Mouse (Mus musculus): ENCODE results near the gene Slc7a8. TPM values are rescaled to one million over a fixed set of nuclear protein-coding genes. Genes with fewer than 3 reads are reported as not detected.
"Not testable (repeated sequence)": the region's sequence is repeated elsewhere in the genome, so short reads cannot be mapped to it uniquely, and the experiment has no call there.

The Slc7a8 gene
- total RNA-seq, 2 experiments from 2014 or later = 3.1 to 3.3 TPM

DNA sequence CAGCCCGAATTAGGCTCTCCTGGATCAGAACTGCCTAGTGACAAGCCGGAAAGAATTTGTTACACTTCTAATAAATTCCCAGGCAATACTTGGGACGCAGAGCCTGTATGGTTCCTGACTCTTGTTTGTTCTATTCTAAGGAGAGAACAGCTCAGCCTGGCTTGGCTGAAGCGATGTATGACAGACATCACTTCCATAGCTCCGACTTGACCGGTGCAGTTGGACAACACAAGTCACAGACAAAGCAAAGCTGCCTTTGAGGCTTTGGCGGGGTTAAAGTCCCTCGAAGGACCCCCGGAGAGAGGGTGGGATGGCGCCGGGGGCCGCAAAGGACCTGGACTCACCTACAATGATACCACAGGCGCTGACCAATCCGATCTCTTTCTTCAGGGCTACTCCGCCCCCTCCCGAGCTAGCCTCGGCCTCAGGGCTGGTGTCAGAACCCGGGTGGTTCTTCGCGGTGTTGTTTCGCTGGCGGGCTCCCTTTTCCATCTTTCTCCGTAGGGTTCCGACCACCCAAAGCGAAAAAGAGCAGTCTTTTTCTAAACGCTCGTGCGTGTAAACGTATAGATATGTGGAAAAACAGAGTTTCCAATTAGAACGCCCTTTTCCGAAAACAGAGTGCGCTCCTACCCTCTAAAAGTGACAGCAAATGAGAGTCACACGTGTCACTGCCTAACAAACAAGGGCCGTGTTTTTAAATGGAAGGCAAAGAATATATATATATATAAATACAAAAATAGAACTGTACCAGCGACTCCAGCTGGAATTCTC lies 723 bp downstream of the Slc7a8 start:
- peak; percentile 68 to 76 for DNase-seq

DNA sequence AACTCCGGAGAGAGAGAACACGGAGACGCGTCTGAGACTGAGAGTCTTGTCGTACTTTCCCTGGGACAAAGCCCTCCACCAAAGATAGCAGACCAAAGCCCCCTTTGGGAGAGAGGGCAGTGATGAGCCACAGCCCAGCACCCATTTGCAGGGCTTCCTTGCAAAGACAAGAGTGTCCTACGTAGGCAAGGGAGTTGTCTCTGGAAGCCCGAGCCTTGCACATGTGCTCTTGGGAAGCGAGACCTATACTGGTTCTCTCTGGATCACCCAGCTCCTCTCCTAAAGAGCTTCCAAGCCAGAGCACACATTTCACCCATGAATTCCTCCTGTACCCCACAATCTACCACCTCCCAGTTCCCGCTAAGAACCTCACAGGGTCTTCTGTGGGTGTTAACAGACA lies 1.7 kb downstream of the Slc7a8 start:
- DNase-seq = no peak

DNA sequence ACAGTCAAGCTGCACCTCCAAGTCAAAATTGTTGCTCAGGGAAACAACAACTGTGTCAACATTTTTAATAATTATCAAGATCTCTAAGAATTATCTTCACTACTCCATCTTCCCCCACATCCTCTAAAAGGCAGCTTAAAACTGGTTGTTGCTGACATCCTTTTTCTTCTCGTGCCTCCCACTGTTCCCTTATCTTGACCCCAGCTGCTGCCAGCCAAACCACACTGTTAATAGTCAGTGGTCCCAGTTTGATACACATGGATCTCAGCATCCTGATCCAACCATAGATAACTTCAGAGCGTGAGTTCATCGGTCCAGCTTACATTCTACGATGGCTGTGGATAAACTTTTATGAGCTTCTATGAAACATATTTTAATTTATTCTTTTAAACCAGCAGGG lies 3.9 kb downstream of the Slc7a8 start:
- no peak for DNase-seq

DNA sequence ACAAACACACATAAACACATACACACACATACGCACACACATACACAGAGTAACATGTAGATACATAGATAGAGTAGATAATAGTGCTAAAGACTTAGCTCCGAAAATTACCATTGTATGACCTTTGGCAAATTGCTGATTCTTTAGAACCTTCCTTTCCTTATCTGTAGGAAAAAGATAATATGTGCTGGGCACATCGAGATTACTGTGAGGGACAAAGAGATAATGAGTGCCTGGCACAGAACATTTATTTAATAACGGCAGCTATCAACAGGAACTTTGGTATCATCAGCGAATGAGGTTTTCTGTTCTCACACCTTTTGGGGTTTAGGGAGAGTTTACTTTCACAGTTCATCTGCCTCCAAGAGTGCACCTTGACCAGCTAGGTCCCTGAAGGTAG lies 5.0 kb downstream of the Slc7a8 start:
- no peak for DNase-seq

DNA sequence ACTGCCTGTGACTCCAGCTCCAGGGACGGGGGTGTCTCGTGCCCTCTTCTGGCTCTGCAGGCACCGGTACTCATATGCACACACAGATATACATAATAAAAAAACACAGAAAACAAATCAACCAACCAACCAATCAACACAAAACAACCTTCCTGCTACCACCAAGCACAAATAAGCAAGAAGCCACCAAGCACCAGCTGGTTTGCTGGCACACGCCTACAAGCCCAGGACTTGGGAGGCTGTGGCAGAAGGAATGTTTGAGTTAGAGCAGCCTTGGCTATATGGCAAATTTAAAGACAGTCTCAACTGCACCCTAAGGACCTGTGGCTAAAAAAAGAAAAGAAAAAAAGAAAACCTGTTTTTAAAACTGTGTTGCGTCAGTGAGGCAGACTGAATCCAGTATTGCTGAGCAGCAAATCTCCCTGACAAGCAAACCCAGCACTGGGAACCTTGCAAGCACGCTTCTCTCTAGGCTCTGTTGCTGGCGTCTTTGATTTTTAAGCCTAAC lies 6.2 kb downstream of the Slc7a8 start:
- no peak for DNase-seq

DNA sequence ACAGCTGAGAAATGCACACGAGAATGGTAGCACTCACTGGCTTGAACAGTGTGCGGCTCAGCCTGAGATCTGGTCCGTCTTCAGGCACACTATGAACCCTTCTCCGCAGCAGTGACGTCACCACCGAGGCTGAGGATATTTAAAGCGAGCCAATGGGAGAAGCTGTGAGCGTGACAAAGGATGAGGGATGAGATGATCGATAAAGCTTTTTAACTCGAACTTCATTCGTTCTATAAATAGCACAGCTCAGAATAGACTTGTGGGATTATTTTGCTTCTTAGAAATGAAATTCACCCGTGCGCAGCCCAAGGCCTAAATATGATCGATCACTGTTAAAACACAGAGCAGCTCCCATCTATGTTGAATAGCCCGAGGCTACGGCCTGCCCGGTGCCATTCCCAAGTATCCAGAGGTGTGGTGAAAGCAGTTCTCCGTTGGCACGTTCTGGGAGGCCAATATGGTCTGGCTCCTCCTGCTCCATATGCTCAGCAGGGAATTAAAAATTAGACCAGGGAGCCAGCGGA lies 9.4 kb downstream of the Slc7a8 start:
- peak in 1 of 2 experiments; percentile 26 for DNase-seq

DNA sequence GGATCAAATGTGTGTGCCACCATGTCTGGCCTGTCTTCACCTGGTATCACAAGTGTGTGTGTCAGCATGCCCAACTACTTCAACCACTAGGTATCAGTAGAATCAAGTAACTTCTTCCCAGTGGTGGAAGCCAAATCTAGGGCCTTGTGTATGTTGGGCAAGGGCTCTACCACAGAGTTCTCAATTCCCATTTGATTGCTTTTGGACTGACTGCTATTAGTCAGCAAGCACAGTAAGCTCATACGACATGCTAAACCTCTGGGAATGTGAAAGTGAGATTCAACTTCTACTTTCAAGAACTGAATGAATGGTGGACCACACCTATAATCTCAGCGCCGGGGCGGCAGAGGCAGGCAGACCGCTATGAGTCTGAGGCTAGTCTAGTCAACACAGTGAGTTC lies 11.4 kb downstream of the Slc7a8 start:
- no peak for DNase-seq

DNA sequence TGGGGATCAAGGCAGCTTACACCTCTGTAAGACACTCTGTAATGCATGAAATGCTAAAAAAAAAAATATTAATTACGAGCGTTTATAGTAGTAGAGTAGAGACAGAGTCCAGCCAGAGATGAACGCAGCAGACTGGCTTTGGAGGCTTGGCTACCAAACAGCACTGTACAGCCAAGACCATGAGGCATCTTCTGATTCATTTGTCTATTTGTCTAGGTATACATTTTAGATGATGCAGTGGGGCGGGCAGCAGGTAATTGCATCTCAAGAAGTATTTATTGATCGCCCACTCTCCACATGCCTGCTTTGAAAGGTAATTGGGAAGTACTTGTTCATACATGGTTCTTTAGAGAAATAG lies 12.7 kb downstream of the Slc7a8 start:
- no peak for DNase-seq

DNA sequence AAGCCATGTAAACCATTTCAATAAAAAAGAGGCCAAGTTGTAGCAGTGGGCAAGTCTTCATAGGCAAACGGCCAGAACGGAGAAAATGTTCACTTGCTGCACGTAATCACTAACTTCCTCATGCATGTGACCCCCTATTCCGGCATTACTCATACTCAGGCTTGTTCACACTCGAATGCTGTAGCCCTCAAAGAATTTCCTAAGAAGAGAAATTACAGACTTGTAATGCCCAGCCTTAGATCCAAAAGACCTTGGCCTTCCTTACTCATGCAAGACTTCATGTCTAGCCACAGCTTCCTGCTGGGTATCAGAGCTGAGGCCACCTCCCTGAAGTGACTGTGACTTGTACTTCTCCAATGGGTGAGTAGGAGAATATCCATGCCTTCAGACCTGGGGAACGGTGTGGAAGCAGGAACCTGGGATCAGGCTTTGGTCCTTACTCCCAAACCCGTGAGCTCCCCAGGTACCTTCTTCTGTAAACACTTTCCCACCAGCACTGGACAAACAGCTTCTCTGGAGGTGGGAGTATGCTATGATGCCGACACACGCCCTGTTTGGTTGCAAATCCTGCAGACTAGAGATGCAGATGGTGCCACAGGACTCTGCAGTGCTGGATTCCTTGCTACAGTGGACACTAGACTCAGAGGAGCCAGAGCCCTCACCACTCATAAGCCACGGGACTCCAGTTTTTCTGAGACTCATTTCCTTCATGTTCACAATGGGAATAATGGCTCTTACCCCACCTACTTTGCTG lies 13.3 kb downstream of the Slc7a8 start:
- DNase-seq = peak in 1 of 2 experiments; percentile 12

DNA sequence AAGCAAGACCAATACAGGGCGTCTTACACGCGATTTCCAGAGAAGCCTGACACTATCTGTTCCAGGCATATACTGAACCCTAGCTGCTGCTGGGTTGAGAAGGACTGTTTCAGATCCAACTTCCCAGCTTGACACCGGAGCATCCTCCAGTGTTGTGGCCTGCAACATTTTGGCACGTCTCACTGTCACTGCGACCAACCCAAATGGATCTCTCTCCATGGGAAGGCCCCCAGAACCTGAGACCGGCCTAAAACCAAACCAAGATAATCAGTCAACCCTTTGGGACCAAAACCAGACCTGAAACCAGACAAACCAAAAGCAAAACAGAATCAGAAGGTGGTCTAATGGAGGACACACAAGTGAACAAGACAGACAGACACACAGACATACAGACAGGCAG lies 14.8 kb downstream of the Slc7a8 start:
- not testable (repeated sequence) for DNase-seq

DNA sequence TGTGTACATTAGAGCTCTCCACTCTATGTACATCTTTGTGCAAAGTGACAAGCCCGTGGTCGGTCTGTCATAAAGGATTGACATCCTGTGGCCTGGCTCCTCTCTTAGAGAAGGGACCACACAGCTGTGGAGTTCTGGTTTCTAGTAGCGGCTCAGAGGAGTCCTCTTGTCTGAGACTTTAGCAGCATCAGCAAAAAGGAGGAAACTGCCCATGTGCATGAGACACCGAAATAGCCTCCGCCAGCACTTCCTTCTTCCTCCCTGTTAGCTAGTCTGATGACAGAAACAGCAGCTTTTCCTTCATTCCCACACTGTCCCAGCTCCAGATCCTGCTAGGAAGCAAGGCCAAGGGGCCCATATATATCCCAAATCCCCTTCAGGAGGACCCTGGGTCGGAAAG lies 25.4 kb downstream of the Slc7a8 start:
- peak in 1 of 2 experiments; percentile 56 for DNase-seq

DNA sequence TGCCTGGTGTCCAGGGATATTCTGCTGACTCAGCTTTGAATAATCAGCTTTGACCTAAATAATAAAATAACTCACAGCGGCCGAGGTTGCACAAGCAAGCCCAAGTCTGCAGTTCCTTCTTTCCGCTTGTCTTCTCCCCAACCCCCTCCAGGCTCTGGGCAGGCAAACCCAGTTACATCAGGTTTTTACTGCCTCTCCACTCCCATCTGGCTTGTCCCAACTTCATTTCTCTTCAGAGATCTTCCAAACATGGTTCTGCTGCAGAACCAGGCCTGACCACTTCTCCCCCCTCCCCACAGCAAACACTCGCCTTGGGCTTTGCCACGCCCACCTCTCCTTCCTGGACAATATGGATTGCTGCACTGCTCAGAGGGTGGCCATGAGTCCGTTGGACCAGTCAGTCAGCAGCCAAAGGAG lies 27.1 kb downstream of the Slc7a8 start:
- DNase-seq = peak; percentile 57 to 82

DNA sequence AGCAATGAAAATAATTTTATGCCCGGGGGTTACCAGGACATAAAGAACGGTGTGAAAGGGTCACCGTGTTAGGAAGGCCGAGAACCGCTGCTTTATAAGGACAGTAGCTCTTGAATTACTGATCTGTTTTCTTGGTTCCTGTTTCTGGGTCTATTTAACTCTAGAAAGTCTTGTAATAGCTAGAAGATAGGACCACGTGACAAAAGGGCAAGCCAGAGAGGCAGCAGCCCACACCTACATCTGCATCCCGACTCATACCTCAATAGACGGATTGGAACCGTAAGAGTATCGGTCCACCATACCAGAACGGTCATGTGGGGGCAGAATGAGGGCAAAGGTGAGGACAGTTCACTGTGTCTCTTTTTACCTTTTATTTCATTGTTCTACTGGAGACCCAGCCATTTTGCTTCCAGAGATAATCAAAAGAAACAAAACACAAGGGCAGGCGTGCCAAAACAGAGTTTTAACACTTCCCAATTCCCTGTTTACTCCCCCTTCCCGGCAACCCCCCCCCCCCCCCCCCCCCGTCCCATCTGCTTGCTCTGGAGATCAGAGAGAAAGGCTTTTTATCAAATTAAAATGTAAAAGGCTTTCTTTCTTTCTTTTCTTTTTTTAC lies 27.7 kb downstream of the Slc7a8 start:
- DNase-seq = no peak

DNA sequence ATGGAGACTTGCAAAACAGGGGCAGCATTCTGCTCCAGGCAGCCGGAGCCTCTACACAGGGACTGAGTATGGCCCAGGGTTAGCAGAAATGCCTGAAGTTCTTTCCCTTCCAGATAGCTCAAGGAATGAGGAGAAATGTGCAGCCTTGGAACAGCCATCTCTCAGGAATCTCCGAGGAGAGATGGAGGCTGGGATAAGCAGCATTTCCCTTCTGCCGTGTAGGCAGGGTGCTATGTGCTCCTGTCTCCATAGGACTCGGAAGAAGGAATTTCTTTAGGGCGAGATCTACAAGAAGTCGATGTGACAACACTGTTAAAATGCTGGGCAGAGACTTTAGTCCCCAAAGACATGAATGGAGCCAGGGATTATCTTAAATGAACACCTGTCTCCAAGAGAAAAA lies 28.8 kb downstream of the Slc7a8 start:
- no peak for DNase-seq

DNA sequence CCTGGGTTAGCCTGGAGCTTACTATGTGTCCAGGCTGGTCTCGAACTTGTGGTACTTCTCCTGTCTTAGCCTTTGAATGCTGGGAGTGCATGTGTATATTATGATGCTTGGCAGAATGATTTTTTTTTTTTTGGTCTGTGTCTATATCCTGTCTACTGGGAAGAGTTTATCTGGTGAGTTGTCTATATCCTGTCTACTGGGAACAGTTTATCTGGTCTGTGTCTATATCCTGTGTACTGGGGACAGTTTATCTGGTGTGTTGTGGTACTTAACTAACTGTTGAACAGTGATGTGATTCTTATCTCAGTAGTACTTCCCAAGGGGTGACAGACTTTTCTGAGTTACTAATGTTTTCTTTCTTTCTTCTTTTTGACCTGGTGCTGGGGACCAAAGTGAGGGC lies 30.0 kb downstream of the Slc7a8 start:
- no peak for DNase-seq

DNA sequence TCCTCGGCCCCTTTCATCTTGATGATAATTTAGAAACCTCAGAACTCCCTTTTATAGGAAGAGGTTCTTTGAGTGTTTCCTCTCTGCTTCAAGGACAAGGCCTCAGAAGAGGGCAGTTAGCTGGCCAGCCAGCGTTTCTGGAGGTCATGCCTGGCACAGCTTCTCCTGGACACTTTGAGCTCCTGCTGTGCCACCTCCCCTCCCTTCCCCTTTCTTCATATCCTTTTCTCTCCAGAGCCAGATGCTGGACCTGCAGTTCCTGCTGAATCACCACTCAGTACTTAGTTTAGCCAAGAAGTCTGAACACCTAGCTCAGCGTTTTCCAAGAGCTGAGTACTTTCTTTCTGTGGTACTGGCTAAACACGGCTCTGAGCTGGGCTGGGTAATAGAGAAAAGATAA lies 32.5 kb downstream of the Slc7a8 start:
- DNase-seq = peak; percentile 41 to 72

DNA sequence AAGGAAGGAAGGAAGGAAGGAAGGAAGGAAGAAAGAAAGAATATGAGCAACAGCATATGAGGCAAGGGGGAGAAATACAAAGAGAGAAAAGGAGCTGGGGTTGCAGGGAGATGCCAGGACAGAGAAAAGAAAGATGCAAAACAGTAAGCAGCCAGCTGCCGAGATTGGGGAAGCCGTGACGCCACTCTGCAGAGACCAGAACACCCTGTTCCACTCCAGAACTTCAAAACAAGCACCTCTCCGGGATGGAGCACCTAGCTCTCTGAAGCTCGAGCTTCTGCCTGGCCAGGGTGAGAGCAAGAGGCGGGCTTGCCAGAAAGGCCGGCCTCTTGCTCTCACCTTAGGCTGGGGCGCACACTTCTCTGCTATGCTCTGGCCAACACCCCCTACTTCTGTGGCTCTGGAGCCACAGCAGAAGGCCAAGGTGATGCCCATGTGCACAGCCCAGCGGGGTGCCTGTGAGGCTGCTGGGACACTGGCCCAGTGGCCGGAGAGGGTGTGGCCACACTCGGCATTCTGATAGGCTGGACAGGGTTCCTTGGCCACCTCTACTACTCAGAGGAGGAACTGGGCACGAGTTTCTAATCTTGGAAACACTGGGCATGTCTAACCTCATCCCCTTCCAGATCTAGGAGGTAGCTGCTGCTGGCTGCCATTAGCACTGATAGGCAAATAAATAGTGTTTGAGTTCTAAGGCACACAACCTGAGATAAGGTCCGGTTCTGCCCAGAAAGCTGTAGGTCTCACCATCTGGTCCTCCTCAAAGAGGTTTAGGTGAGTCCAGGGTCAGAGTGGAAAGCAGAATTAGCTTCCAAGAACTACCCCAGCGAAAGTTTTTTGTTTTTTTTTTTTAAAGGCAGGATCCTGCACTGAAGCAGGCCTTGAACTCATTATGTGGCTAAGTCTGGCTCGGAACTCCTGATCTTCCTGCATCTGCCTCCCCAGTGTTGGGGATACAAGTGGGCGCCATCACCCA lies 33.5 kb downstream of the Slc7a8 start:
- DNase-seq = peak; percentile 80 to 89

DNA sequence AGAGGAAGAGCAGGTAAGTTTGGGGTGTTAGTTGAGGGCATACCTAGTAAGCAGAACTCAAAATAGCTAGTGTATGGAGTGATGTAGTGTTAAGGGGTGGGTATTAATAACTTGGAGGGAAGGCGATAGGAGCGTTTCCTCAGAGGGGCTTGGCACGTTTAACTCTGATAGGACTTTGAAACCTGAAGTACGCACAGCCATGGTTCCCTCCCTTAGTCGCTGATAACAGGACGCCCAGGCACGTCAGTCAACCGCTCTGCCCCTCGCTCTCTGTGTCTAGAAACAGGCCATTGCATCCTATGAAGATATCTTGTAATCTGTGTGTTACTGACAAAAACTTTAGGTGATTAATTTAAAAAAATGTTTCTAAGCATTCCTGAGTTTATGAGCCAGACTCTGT lies 35.7 kb downstream of the Slc7a8 start:
- DNase-seq = no peak

DNA sequence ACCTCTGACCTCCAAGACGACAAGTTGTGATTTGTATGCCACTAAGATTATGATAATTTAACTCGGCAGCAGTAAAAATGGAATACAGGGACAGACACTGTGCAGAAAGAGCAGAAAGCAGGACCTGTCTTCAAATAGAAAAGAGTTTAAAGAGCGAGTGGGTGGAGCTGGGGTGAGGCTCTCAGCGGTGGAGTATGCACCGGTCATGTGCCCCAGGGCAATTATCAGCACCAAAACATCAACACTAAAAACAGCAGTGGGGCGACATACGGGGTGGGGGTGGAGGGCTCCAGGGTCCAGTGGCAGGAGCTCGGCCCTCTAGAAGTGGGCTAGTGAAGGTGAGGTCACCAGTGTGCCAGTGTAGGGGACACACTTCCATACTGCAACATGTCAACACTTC lies 37.3 kb downstream of the Slc7a8 start:
- no peak for DNase-seq

DNA sequence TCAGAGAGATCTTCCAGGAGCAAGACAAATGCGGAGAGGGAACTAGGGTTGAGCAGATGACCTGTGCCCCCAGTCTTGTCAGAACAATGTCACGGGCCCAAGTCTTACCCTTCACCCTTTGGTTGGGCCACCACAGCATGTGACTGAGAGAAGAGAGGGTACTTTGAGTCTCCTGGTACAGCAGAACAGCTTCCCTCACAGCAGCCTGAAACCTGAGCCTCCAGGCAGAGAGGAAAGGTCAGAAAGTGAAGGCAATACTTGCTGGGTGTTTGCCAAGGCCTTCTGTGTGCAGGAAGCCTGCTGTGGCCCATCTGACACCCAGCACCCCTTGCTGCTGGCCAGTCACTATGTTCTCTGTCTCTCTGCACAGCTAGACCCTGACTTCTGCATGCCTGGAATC lies 39.4 kb downstream of the Slc7a8 start:
- DNase-seq = no peak

DNA sequence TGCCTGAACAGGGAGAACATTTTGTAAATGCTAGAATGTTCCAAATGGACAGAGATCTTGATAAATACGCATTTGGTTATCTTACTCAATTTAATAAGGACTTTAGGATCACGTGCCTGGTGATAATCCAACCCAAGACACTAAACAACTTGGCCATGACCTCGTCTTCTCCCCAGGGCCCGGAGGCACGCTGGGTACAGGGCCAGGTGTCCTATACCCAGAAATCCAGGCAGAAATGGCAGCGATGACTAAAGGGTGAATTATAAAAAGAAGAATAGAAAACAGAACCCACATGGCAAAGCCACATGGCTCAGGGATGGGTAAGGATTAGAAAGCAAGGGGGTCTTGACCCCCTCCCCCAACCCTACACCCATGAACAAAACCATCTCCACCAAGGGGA lies 40.0 kb downstream of the Slc7a8 start:
- no peak for DNase-seq

DNA sequence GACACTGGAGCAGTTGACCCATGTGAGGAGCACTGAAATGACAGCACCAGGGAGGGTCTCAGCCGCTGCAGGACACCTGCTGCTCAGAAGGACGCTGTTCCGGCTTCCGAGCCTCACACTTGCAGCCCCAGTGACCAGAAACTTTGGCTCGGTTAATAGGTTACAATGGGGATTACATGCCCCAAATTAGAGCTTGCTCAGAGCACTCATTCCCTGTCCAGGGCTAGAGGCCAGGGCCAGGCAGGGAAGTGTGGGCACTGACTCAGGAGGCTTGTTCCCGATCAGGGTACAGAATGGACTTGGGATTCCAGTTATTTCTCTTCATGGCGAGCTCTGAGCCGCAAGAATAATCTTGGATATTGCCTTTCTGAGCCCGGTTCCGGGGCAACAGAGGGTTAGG lies 44.1 kb downstream of the Slc7a8 start:
- no peak for DNase-seq
